Mouse (Mus musculus) kidney, adult 2 months (tissue): ENCODE data around the gene Ptprn2.

Experiments
- CTCF ChIP-seq: fragments of 200-500 bp; conservative IDR thresholded peaks from 2 replicates; pipeline ENCODE4 v1.5.1; 2011; ENCODE audit warnings: low read depth, mild to moderate bottlenecking, control low read depth, low read length, moderate library complexity, mixed read lengths; ENCODE audit not compliant: insufficient read depth, insufficient read length
- POLR2A ChIP-seq: fragments of 200-500 bp; IDR thresholded peaks from one replicate; pipeline ENCODE4 v1.6.1; 2011; ENCODE audit warnings: low read depth, low read length, control low read depth

DNA sequence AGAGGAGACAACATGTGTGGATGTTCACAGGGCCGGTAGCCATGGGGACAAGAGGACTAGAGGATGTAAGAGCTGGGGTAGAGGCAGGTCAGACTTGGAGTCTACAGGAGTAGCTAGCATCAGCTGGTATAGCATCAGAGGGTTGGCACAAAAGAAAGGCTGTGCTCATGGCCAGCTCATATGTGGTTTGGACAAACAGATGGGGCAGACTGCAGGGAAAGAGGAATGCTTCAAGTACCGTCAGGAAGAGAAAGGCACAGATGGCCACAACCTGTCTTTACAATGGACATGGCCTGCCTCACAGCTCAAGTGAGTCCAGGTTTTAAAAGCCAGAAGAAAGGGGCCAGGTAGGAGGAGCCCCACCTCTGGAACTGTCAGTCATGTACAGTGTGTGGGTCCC lies 776.5 kb downstream of the Ptprn2 start:
- no peak for TF ChIP-seq CTCF
- no peak for TF ChIP-seq POLR2A
